Mouse (Mus musculus) layer of hippocampus, adult 11-12 months (tissue): Measurements from ENCODE around the gene Mrrf.
"Not testable (repeated sequence)": the region's sequence is repeated elsewhere in the genome, so short reads cannot be mapped to it uniquely, and the experiment has no call there.

Experiments used
- DNase-seq: peaks from one replicate; pipeline ENCODE4 v3.0.0; 2022; ENCODE audit warnings: low spot score

The Mrrf gene

GRCm38 (mm10) chr2:36129051-36129450 is 7.1 kb upstream of the Mrrf start:
- no peak for DNase-seq

GRCm38 (mm10) chr2:36135887-36136286 is 302 bp upstream of the Mrrf start:
- no peak for DNase-seq

DNA sequence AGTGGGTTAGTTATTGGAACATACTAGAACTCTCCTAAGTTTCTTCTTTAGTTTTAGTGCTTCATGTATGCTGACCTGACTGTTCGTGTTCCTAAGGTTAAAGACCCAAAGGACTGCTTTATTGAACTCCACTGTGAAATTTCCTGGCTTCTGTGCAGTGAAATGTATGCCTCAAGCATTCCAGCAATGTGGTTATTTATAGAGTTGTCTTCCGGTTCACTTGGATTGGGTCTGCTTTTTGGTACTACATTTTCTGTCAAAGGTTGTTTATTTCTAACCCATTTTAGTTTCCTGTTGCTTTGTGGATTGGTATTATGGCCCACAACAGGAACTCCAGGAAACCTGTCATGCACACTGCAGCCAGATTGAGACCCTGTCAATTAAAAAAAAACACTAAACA is 2.9 kb downstream of the Mrrf start:
- DNase-seq, result no peak

GRCm38 (mm10) chr2:36148876-36149365 is 12.7 kb downstream of the Mrrf start:
- DNase-seq, result no peak

- not testable (repeated sequence) for DNase-seq
Observed at GRCm38 (mm10) chr2:36152401-36152800, 16.2 kb downstream of the Mrrf start.

DNA sequence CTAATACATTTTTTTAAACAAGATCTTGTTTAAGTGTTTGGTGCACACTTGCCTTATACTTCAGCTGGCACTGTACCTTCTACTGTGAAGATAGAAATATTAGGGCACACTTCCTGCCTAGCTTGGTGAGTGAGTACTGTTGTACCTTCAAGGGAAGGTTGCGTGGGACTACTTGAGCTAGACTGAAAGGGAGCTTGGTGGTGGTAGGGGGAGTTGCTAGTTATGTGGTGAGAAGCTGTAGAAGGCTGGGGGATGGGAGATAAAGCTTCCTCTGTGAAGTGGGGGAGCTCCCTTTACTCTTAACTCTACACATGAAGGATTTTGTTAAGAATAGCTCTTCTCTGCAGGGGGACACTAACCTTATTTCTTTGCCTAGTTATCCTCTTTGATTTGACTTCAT is 21.3 kb downstream of the Mrrf start:
- DNase-seq, result no peak

DNA sequence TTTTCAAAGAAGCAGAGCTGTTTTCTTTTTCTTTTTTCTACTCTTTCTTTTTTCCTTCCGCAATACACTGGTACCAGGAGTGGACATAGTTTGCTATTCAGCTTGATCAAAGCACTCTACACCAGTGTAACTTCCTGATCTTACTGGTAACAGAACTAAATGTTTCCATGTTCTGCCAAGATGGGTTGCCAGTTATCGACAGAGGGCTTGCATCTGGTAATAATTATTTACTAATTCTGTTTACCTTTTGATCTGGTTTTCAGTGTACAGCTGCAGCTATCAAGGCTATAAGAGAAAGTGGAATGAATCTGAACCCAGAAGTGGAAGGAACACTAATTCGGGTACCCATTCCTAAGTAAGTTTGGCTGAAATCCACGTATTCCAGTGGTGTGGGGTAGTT is 23.1 kb downstream of the Mrrf start:
- no peak for DNase-seq

- no peak for DNase-seq
Observed at GRCm38 (mm10) chr2:36167990-36168618, 31.9 kb downstream of the Mrrf start.

DNA sequence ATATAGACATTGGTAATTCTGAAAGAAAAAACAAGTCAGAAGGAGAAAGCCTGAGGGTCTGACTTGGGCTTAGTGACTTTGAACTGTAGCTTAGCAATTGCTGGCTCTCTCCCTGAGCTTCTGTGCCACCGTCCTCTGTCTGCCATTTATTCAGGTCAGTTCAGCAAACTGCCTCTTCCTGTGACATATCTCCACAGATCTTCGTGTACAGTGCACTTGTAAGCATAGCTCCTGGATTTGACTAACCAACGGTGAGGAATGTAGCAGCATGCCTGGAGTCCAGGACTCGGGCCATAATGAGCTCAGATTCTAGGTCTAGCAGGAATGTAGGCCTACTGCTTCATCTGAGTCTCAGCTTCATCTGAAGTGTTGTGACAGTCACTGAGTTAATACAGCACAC is 33.0 kb downstream of the Mrrf start:
- no peak for DNase-seq

DNA sequence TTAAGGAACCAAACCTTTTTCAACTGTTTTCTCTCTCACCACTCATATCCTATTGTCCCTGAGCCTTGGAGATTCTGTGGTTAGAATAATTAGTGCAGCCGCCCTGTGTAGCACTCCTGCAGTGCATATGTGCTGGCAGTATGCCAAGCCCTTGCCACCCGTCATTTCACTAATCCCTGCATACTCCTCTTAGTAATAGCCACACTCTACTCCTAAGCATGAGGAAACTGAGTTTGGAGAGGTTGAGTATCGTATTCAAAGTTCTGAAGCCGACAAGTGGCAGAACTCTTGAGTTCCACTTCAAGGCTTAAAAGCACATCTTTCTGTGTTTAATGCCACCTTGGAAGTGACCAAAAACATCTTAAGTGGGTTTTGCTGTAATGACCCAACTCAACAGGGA is 35.9 kb downstream of the Mrrf start:
- no peak for DNase-seq

- no peak for DNase-seq
Observed at GRCm38 (mm10) chr2:36172574-36172973, 36.4 kb downstream of the Mrrf start.

DNA sequence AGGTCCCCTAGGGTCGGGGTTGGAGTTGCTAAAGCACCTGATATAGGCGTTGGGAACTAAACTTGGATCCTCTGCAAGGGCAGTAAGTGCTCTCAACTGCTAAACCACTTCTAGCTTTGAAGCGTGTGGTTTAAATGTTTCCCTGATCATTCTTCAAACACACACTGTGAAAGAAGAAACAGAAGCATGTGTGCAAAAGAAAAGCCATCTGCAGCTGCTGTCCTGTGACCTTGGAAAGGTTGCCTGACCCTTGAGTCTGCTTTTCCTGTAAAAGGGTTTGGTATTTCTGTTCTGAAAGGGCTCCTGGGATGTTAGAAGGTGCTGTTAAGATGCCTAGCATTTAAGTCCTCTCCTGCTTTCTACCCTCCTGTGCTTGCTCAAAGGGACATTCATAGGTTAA is 43.3 kb downstream of the Mrrf start:
- DNase-seq, result no peak

GRCm38 (mm10) chr2:36181587-36182368 is 45.6 kb downstream of the Mrrf start:
- DNase-seq, result not testable (repeated sequence)

- DNase-seq, result peak; percentile 22
Observed at GRCm38 (mm10) chr2:36183278-36183677, 47.1 kb downstream of the Mrrf start.

DNA sequence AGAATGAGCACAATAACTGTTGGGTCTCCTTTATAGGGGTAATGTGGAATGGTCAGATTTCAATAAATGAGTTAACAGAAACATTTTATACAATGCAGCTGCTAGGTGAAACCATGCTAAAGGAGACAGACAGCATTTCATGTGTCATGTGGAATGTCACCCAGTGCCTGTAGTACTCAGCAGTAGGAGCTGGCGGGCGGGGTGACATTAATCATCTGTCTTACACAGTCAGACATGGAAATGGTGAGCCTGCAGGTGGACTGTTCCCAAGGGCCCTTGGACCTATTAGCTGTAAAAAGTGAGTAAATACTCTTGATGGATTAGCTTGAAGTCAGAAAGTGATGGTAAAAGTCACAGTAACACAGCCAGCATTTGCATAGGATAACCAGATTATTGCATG is 48.0 kb downstream of the Mrrf start:
- no peak for DNase-seq

GRCm38 (mm10) chr2:36184876-36185275 is 48.7 kb downstream of the Mrrf start:
- DNase-seq, result no peak

GRCm38 (mm10) chr2:36189200-36189599 is 53.0 kb downstream of the Mrrf start:
- not testable (repeated sequence) for DNase-seq

GRCm38 (mm10) chr2:36191098-36191941 is 55.1 kb downstream of the Mrrf start:
- DNase-seq, result no peak

DNA sequence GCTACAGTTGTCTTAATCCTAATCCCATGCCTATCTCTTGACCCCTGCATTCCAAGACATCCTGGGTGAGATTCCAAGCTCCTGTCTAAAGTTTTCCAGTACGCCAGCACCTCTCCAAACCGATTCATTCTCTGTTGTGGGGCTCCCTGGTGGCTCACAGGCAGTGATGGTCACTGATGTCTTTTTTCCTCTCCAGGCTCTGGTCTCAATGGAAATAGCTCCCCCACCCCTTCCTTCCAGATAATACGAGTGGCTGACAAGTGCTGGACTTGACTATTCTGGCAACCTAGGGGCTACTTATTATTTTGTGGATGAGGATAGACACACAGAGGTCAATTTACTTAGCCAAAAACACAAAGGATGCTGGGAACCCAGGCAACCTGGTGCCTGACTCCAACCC is 60.8 kb downstream of the Mrrf start:
- DNase-seq, result no peak

DNA sequence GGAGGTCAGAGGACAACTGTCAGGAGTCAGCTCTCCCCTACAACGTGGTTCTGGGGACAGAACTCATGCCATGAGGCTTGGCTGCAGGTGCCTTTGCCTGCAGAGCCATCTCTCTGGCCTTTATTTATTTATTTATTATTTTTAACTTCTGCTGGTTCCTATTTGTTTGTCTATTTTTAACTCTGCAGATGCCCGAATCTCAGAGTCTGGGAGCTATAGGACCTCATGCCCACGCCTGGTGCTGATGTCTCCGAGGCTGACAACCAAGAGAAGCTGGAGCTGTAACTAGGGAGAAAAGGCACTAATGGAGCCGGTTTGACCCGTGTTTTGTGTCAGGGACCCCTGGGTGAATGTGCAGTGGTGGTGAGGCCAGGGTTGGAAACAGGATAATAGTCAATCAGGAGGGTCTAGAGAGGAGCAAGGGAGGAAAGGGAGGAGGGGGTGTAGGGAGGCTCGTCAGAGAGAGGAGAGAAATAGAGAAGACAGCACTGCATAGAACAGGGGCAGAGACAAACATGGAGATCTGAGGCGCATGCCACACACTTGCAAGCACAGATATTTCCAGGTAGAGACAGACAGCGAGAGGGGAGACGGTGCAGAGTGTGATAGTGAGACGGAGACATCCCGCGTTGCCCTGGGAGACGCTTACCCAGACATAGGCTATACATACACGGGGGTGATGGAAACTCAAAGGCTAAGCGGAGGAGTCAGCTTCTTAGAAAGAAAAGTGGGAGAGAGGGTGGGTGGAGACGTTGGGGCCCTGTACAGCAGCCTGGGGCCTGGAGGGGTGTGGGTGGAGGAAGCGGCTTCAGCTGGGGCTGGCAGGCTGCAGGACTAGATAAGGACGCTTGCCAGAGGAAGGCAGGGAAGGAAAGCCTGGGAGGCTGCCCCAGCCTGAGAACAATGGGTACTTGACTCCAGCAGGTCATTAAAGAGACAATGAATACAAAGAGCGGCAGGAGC is 62.0 kb downstream of the Mrrf start:
- DNase-seq, result peak; percentile 59

GRCm38 (mm10) chr2:36198882-36199262 is 62.7 kb downstream of the Mrrf start:
- no peak for DNase-seq

- DNase-seq, result no peak
Observed at GRCm38 (mm10) chr2:36200813-36201212, 64.6 kb downstream of the Mrrf start.
